Mouse (Mus musculus) heart, postnatal 0 days (tissue): Measurements from ENCODE around the gene Maml3. TPM values are rescaled to one million over a fixed set of nuclear protein-coding genes. Genes with fewer than 3 reads are reported as not detected.

Experiments used
- ATAC-seq: fragments of 200-750 bp; cut with Nextera tagmentation; 2 replicates; pipeline ENCODE4 v1.8.0; 2017; ENCODE audit warnings: low read depth, moderate number of reproducible peaks, moderate library complexity; ENCODE audit not compliant: insufficient read depth
- DNase-seq: peaks from one replicate; pipeline ENCODE4 v3.0.0-alpha.2; 2016; ENCODE audit warnings: low spot score
- H3K27ac ChIP-seq: fragments of 300-500 bp; sonication (generic); 2 replicates; pipeline ENCODE4 v1.5.1; 2014; ENCODE audit warnings: low read depth, mild to moderate bottlenecking
- H3K27me3 ChIP-seq: fragments of 300-500 bp; sonication (generic); 2 replicates; pipeline ENCODE4 v1.6.1; 2014; ENCODE audit warnings: low read length, mixed read lengths; ENCODE audit not compliant: control insufficient read depth, insufficient read depth
- H3K36me3 ChIP-seq: fragments of 300-500 bp; sonication (generic); replicated peaks from 2 replicates; pipeline ENCODE4 v1.6.1; 2014; ENCODE audit warnings: low read length, mixed read lengths; ENCODE audit not compliant: control insufficient read depth, insufficient read depth
- H3K4me1 ChIP-seq: fragments of 300-500 bp; sonication (generic); 2 replicates; pipeline ENCODE4 v1.6.1; 2014; ENCODE audit warnings: antibody characterized with exemption; ENCODE audit not compliant: control insufficient read depth, insufficient read depth
- H3K4me2 ChIP-seq: fragments of 300-500 bp; sonication (generic); 2 replicates; pipeline ENCODE4 v1.6.1; 2014; ENCODE audit warnings: low read depth, mild to moderate bottlenecking, low read length, moderate library complexity
- H3K4me3 ChIP-seq: fragments of 300-500 bp; sonication (generic); 2 replicates; pipeline ENCODE4 v1.5.1; 2014; ENCODE audit warnings: low read depth, low read length
- H3K9ac ChIP-seq: fragments of 300-500 bp; sonication (generic); replicated peaks from 2 replicates; pipeline ENCODE4 v1.6.1; 2014; ENCODE audit warnings: low read depth, low read length, mixed read lengths
- H3K9me3 ChIP-seq: fragments of 300-500 bp; sonication (generic); replicated peaks from 2 replicates; pipeline ENCODE4 v1.6.1; 2016; ENCODE audit warnings: low read length; ENCODE audit not compliant: control insufficient read depth
- CTCF ChIP-seq: IDR thresholded peaks from 2 replicates; pipeline ENCODE4 v1.5.1; 2016; ENCODE audit warnings: antibody characterized with exemption, control low read depth, low read depth
- EP300 ChIP-seq: IDR thresholded peaks from 2 replicates; pipeline ENCODE4 v1.6.1; 2016; ENCODE audit warnings: antibody characterized with exemption, low read depth
- WGBS: fragments of 180-500 bp; shearing (Covaris S2); extraction: QIAGEN DNeasy Blood & Tissue Kit; methylation state at CpG from one replicate; pipeline ENCODE4 v1.1.7; 2014; 5-methylcytosine and 5-hydroxymethylcytosine counted together
- polyA plus RNA-seq: library from polyadenylated mRNA; unstranded; fragments of >200 nt; fragmentation: Nextera tagmentation; extraction: Ambion mirVana; gene quantifications from 2 replicates; pipeline ENCODE4 v1.2.1, GENCODE M21; 2015
- total RNA-seq: library from RNA; depleted of rRNA; stranded (reverse); fragments of >200 nt; gene quantifications from 2 replicates; pipeline ENCODE4 v1.2.3, GENCODE M21; 2014; ENCODE audit warnings: low replicate concordance

Maml3 gene
- total and polyA plus RNA-seq, 2 experiments from 2014 or later: 1.6 to 6.2 TPM

- Histone ChIP-seq H3K27ac (no peak overlapping the region), H3K9ac (no peak overlapping the region), H3K4me3 (no peak overlapping the region), H3K4me1 (peaks cover 15% of the 10 kb centered on the region), H3K27me3 (no peaks in the 10 kb centered on the region), H3K36me3 (no peaks in the 10 kb centered on the region), H3K9me3 (no peaks in the 10 kb centered on the region), H3K4me2 (peak overlapping the region; percentile 41; the same call in 1 of the 2 replicates)
- DNase-seq (no peak), ATAC-seq (no peak)
- 65% methylated on average over 6 of the region's 6 CpGs for WGBS
- TF ChIP-seq CTCF (no peak), EP300 (no peak)
Observed at GRCm38 (mm10) chr3:51796838-51797237, 308.0 kb downstream of the Maml3 start.

- 73% methylated on average over 12 of the region's 12 CpGs for WGBS
- ATAC-seq (peak; percentile 50; the same call in 1 of the 2 replicates), DNase-seq (peak; percentile 33)
- H3K27ac ChIP-seq: no peak overlapping the region
- H3K9ac ChIP-seq: no peak overlapping the region
- no peaks in the 10 kb centered on the region for H3K36me3 ChIP-seq
- TF ChIP-seq CTCF (no peak), EP300 (no peak)
- H3K4me3 ChIP-seq: peak overlapping the region; percentile 14; the same call in 1 of the 2 replicates
- peaks cover 15% of the 10 kb centered on the region for H3K4me1 ChIP-seq
- H3K9me3 ChIP-seq: no peaks in the 10 kb centered on the region
- peak overlapping the region; percentile 41 for H3K4me2 ChIP-seq
- H3K27me3 ChIP-seq: no peaks in the 10 kb centered on the region
Observed at GRCm38 (mm10) chr3:51796219-51796828, 308.6 kb downstream of the Maml3 start.

GRCm38 (mm10) chr3:51791542-51791941 is 313.3 kb downstream of the Maml3 start:
- no peak for ATAC-seq
- Histone ChIP-seq H3K27me3 (no peaks in the 10 kb centered on the region), H3K4me2 (no peak overlapping the region), H3K4me3 (no peak overlapping the region), H3K36me3 (no peaks in the 10 kb centered on the region), H3K27ac (no peak overlapping the region), H3K4me1 (peaks cover 12% of the 10 kb centered on the region), H3K9me3 (no peaks in the 10 kb centered on the region), H3K9ac (no peak overlapping the region)
- no peak for DNase-seq
- TF ChIP-seq CTCF: no peak
- TF ChIP-seq EP300: no peak
- 78% methylated on average over 7 of the region's 7 CpGs for WGBS

- Histone ChIP-seq H3K9me3 (no peaks in the 10 kb centered on the region), H3K27me3 (no peaks in the 10 kb centered on the region), H3K4me2 (peak overlapping the region; percentile 62), H3K36me3 (no peaks in the 10 kb centered on the region), H3K27ac (peak overlapping the region; percentile 85), H3K4me3 (peak overlapping the region; percentile 47), H3K9ac (peak overlapping the region; percentile 36), H3K4me1 (peaks cover 12% of the 10 kb centered on the region)
- WGBS: 54% methylated on average over 10 of the region's 10 CpGs
- no peak for DNase-seq
- TF ChIP-seq EP300 (no peak), CTCF (no peak)
- ATAC-seq: no peak
Observed at GRCm38 (mm10) chr3:51789389-51789904, 315.4 kb downstream of the Maml3 start.

- peak overlapping the region; percentile 85 for H3K27ac ChIP-seq
- H3K4me1 ChIP-seq: peaks cover 12% of the 10 kb centered on the region
- TF ChIP-seq EP300: peak; percentile 17; the same call in 1 of the 2 replicates
- TF ChIP-seq CTCF: no peak
- under 1% methylated on average over 17 of the region's 17 CpGs for WGBS
- ATAC-seq (peak; percentile 83), DNase-seq (peak; percentile 87)
- H3K9ac ChIP-seq: peak overlapping the region; percentile 36
- no peaks in the 10 kb centered on the region for H3K9me3 ChIP-seq
- H3K27me3 ChIP-seq: no peaks in the 10 kb centered on the region
- peak overlapping the region; percentile 47 for H3K4me3 ChIP-seq
- H3K4me2 ChIP-seq: peak overlapping the region; percentile 62
- H3K36me3 ChIP-seq: no peaks in the 10 kb centered on the region
Observed at GRCm38 (mm10) chr3:51788591-51789339, 316.1 kb downstream of the Maml3 start.
